ENCODE assay signal across 20 mouse cellular contexts in the genomic region with DNA sequence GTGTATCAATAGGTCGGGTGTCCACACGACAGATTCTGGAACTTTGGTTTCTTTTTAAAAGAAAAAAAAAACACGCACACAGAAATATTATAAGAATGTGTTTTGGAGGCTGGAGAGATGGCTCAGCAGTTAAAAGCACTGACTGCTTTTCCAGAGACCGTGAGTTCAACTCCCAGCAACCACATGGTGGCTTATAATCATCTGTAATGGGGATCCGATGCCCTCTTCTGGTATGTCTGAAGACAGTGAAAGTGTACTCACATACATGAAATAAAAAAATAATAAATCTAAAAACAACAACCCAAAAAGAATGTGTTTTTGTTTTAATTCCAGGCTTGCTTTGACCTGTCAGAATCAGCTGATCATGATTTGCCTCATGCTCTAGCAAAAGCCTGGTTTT. TPM values are rescaled to one million over a fixed set of nuclear protein-coding genes. Genes with fewer than 3 reads are reported as not detected.
DNase-seq lines count a peak whose midpoint lies in the region; ATAC-seq and TF ChIP-seq lines count a peak whose summit lies in the region.
"Had no signal": no experiment of that assay in that cellular context is flagged by ENCODE, and none has a peak within 500 bp of the region (broad histone marks: within the 10 kb centered on the region; RNA-seq: fewer than 3 reads in every experiment).

No protein-coding gene starts in this region.

- no peaks in the 10 kb centered on the region for H3K27me3 ChIP-seq in midbrain, postnatal 0 days (ENCODE audit: insufficient read depth, low read length)
- no peaks in the 10 kb centered on the region for H3K27me3 ChIP-seq in midbrain, embryonic 11.5 days (ENCODE audit: control insufficient read depth, insufficient read depth, low read length)
- no peaks in the 10 kb centered on the region for H3K27me3 ChIP-seq in CH12.LX (replicated peaks)
- H3K27me3 ChIP-seq: embryonic facial prominence, embryonic 15.5 days; forebrain, embryonic 15.5 days; heart, embryonic 13.5 days; hindbrain, embryonic 12.5 days had no signal

- TF ChIP-seq EP300 in CH12.LX (IDR thresholded peaks at IDR 0.05; ENCODE audit: low read length): no peak

- H3K79me2 ChIP-seq in CH12.LX (replicated peaks; ENCODE audit: control insufficient read depth, extremely low read depth, insufficient read depth, poor library complexity, severe bottlenecking): no peaks in the 10 kb centered on the region

- no peak overlapping the region for H3K9ac ChIP-seq in midbrain, postnatal 0 days (replicated peaks; ENCODE audit: low read length, poor library complexity, severe bottlenecking)
- no peak overlapping the region for H3K9ac ChIP-seq in midbrain, embryonic 11.5 days (ENCODE audit: low read length)
- no peak overlapping the region for H3K9ac ChIP-seq in CH12.LX (ENCODE audit: insufficient read depth, low read depth)
- H3K9ac ChIP-seq: embryonic facial prominence, embryonic 15.5 days; hindbrain, embryonic 12.5 days had no signal

- dilution Hi-C loops in CH12.LX (cut with MboI; ENCODE audit: extremely low pct_ligation_motif_present, extremely low pct_unique_long_range_greater_than_20kb, low sequenced_read_pairs): no loop called here

- H3K4me3 ChIP-seq in layer of hippocampus, adult 2 months: no peak overlapping the region
- no peak overlapping the region for H3K4me3 ChIP-seq in midbrain, postnatal 0 days (ENCODE audit: low read depth, low read length)
- H3K4me3 ChIP-seq in midbrain, embryonic 11.5 days (ENCODE audit: low read depth, low read length): no peak overlapping the region
- H3K4me3 ChIP-seq in CH12.LX (replicated peaks in 1 of 3; ENCODE audit: low read depth in 2 of 3, low read length in 2 of 3, poor library complexity in 1 of 3): no peak overlapping the region
- H3K4me3 ChIP-seq: gastrocnemius, adult 2 months had no signal

- 89% methylated on average over 5 of the region's 5 CpGs for WGBS in midbrain, postnatal 0 days
- WGBS in midbrain, embryonic 11.5 days: 92% methylated on average over 5 of the region's 5 CpGs

- H3K9me3 ChIP-seq in midbrain, postnatal 0 days (ENCODE audit: low read length): no peaks in the 10 kb centered on the region
- peaks cover 4% of the 10 kb centered on the region; the same call in 1 of the 2 replicates for H3K9me3 ChIP-seq in midbrain, embryonic 11.5 days (ENCODE audit: control insufficient read depth, low read length)
- peaks cover 12% of the 10 kb centered on the region for H3K9me3 ChIP-seq in CH12.LX (replicated peaks; ENCODE audit: low read length)
- H3K9me3 ChIP-seq: forebrain, embryonic 15.5 days had no signal

- no peak for TF ChIP-seq POLR2A in CH12.LX (IDR thresholded peaks at IDR 0.05; ENCODE audit: low read depth, low read length)

- H3K27ac ChIP-seq in layer of hippocampus, adult 2 months: no peak overlapping the region
- no peak overlapping the region for H3K27ac ChIP-seq in midbrain, postnatal 0 days (ENCODE audit: low read depth, low read length)
- no peak overlapping the region for H3K27ac ChIP-seq in midbrain, embryonic 11.5 days (ENCODE audit: low read depth, low read length)
- H3K27ac ChIP-seq in CH12.LX (ENCODE audit: insufficient read depth, low read depth): no peak overlapping the region
- H3K27ac ChIP-seq: embryonic facial prominence, embryonic 15.5 days; forebrain, embryonic 15.5 days; gastrocnemius, adult 2 months; heart, embryonic 13.5 days; hindbrain, embryonic 12.5 days had no signal

- H3K4me2 ChIP-seq in midbrain, postnatal 0 days (ENCODE audit: low read depth, low read length, poor library complexity, severe bottlenecking): no peak overlapping the region
- H3K4me2 ChIP-seq in midbrain, embryonic 11.5 days: no peak overlapping the region
- H3K4me2 ChIP-seq in CH12.LX (ENCODE audit: insufficient read depth, low read depth, poor library complexity, severe bottlenecking): no peak overlapping the region

- peak; percentile 16 for TF ChIP-seq RAD21 in CH12.LX (IDR thresholded peaks at IDR 0.05; ENCODE audit: low read depth, low read length)

- H3K36me3 ChIP-seq in midbrain, postnatal 0 days (ENCODE audit: insufficient read depth, low read length): no peaks in the 10 kb centered on the region
- H3K36me3 ChIP-seq in midbrain, embryonic 11.5 days (ENCODE audit: control insufficient read depth, insufficient read depth, low read length): no peaks in the 10 kb centered on the region
- H3K36me3 ChIP-seq in CH12.LX (replicated peaks in 1 of 2; ENCODE audit: control insufficient read depth in 1 of 2, insufficient read depth in 1 of 2, low read length in 1 of 2): no peaks in the 10 kb centered on the region
- H3K36me3 ChIP-seq: embryonic facial prominence, embryonic 15.5 days; forebrain, embryonic 15.5 days; heart, embryonic 13.5 days; hindbrain, embryonic 12.5 days had no signal

- ATAC-seq in midbrain, postnatal 0 days (ENCODE audit: low FRiP score): no peak
- no peak for ATAC-seq in midbrain, embryonic 11.5 days (ENCODE audit: low FRiP score)
- no peak for ATAC-seq in frontal cortex, adult (ENCODE audit: low TSS enrichment)
- ATAC-seq: forebrain, embryonic 15.5 days; hindbrain, embryonic 16.5 days had no signal

- H3K4me1 ChIP-seq in midbrain, postnatal 0 days (ENCODE audit: insufficient read depth, low read length): no peaks in the 10 kb centered on the region
- no peaks in the 10 kb centered on the region for H3K4me1 ChIP-seq in midbrain, embryonic 11.5 days (ENCODE audit: control insufficient read depth, insufficient read depth, low read length)
- peaks cover 4 to 6% of the 10 kb centered on the region in 2 experiments; a peak in 3 of 4 replicates for H3K4me1 ChIP-seq in CH12.LX (ENCODE audit: control insufficient read depth in 1 of 2, insufficient read depth in 2 of 2)
- H3K4me1 ChIP-seq: embryonic facial prominence, embryonic 15.5 days had no signal

- DNase-seq in layer of hippocampus, adult 2 months (ENCODE audit: low spot score in 2 of 2): no peak
- DNase-seq in layer of hippocampus, postnatal 25 days (ENCODE audit: extremely low spot score in 1 of 2, low spot score in 1 of 2): no peak
- peak; percentile 26 for DNase-seq in midbrain, postnatal 0 days (ENCODE audit: low spot score)
- DNase-seq in midbrain, embryonic 11.5 days (ENCODE audit: low spot score, missing footprints): no peak
- no peak for DNase-seq in CH12.LX (ENCODE audit: extremely low read depth)
- DNase-seq in retina, embryonic 14.5 days (ENCODE audit: low spot score): no peak
- DNase-seq: adrenal gland, postnatal 10 days; cerebellum, adult 11 months; cerebellum, adult 8-10 months; cerebellum, postnatal 14 days; embryo, embryonic 11 days; gastrocnemius, adult 2 months; gastrocnemius, postnatal 25 days; heart, postnatal 36 days had no signal

- in situ Hi-C loops in CH12.LX (cut with MboI; ENCODE audit: low pct_ligation_motif_present, low pct_unique_long_range_greater_than_20kb, low sequenced_read_pairs): no loop called here

- peak; percentile 34 for TF ChIP-seq CTCF in layer of hippocampus, adult 2 months (conservative IDR thresholded peaks at IDR 0.05)
- peak; percentile 62 for TF ChIP-seq CTCF in midbrain, postnatal 0 days (IDR thresholded peaks at IDR 0.05)
- TF ChIP-seq CTCF in CH12.LX (conservative IDR thresholded peaks at IDR 0.05 in 1 of 2, IDR thresholded peaks at IDR 0.05 in 1 of 2; ENCODE audit: low read depth in 2 of 2, low read length in 2 of 2): no peak; a peak in 1 of 4 replicates

TF ChIP-seq in CH12.LX, 34 proteins besides CTCF, POLR2A, EP300 and RAD21:
- TF ChIP-seq PAX5 (IDR thresholded peaks at IDR 0.05; ENCODE audit: low read length): no peak
- no peak for TF ChIP-seq USF2 (conservative IDR thresholded peaks at IDR 0.05; ENCODE audit: low read depth, low read length)
- no peak for TF ChIP-seq ELF1 (IDR thresholded peaks at IDR 0.05; ENCODE audit: low read depth, low read length)
- TF ChIP-seq GABPA (IDR thresholded peaks at IDR 0.05; ENCODE audit: insufficient replicate concordance, low read depth, low read length): no peak
- peak; percentile 48; the same call in 1 of the 2 replicates for TF ChIP-seq MYC (IDR thresholded peaks at IDR 0.05; ENCODE audit: low read depth, low read length)
TF ChIP-seq in CH12.LX: peak in this region for 1.

RNA-seq across cellular contexts. Expression of gene Mier3, which starts 46.1 kb away (rescaled TPM):
- 10 to 100 TPM; 27.7 to 30.3 TPM for total RNA-seq in layer of hippocampus, adult 2 months (2021)
- 10 to 100 TPM; 24.0 to 30.4 TPM for total RNA-seq in layer of hippocampus, postnatal 25 days (2021)
- 29.2 and 32.6 TPM in 2 replicates for total RNA-seq in midbrain, postnatal 0 days (2014; rRNA removed)
- polyA plus RNA-seq in midbrain, postnatal 0 days (2015; fragmentation: Nextera tagmentation; extraction: Ambion mirVana): 13.6 and 14.6 TPM in 2 replicates
- polyA plus RNA-seq in midbrain, embryonic 11.5 days (2014; fragmentation: Nextera tagmentation; extraction: Ambion mirVana): 25.6 and 29.9 TPM in 2 replicates
- total RNA-seq in CH12.LX (2012; rRNA removed) (3.3 and 3.4 TPM in 2 replicates), CH12.LX (2014; rRNA removed) (7.3 TPM in 2 replicates)
- 7.0 and 7.3 TPM in 2 replicates for polyA plus RNA-seq in CH12.LX (2012; ENCODE audit: insufficient read length, low read depth)

Comparison
In these comparisons a context has a peak if more than half of its experiments do, and no peak if none do; other contexts are left out.
1. CTCF ChIP-seq: peak in layer of hippocampus, adult 2 months (single experiment) and midbrain, postnatal 0 days (single experiment); none in CH12.LX (0 of 2).